Mouse (Mus musculus) testis, adult 2 months (tissue): Measurements from ENCODE around the gene Caps2. TPM values are rescaled to one million over a fixed set of nuclear protein-coding genes. Genes with fewer than 3 reads are reported as not detected.

ENCODE experiments used
- H3K27ac ChIP-seq: fragments of 200-500 bp; 2 replicates; pipeline ENCODE4 v1.5.1; 2012; ENCODE audit warnings: low read depth, low read length; ENCODE audit not compliant: control insufficient read depth, insufficient read depth
- H3K27me3 ChIP-seq: fragments of 200-500 bp; 2 replicates; pipeline ENCODE4 v1.6.1; 2012; ENCODE audit warnings: mild to moderate bottlenecking, low read length, moderate library complexity; ENCODE audit not compliant: control insufficient read depth, insufficient read depth
- H3K36me3 ChIP-seq: fragments of 200-500 bp; 2 replicates; pipeline ENCODE4 v1.6.1; 2012; ENCODE audit warnings: mild to moderate bottlenecking, low read length; ENCODE audit not compliant: control insufficient read depth, insufficient read depth
- H3K4me1 ChIP-seq: fragments of 200-500 bp; 2 replicates; pipeline ENCODE4 v1.6.1; 2012; ENCODE audit warnings: low read length; ENCODE audit not compliant: control insufficient read depth, insufficient read depth
- H3K4me3 ChIP-seq: fragments of 200-500 bp; 2 replicates; pipeline ENCODE4 v1.5.1; 2012; ENCODE audit warnings: low read depth, mild to moderate bottlenecking, low read length, moderate library complexity, mixed read lengths; ENCODE audit not compliant: control insufficient read depth
- CTCF ChIP-seq: fragments of 200-500 bp; IDR thresholded peaks from 2 replicates; pipeline ENCODE4 v1.5.1; 2012; ENCODE audit warnings: low read depth, mild to moderate bottlenecking, inconsistent platforms, low read length, moderate library complexity; ENCODE audit not compliant: control insufficient read depth, insufficient read depth, insufficient replicate concordance
- POLR2A ChIP-seq: fragments of 200-500 bp; IDR thresholded peaks from 2 replicates; pipeline ENCODE4 v1.6.1; 2012; ENCODE audit warnings: low read depth, mild to moderate bottlenecking, inconsistent platforms, low read length, moderate library complexity; ENCODE audit not compliant: control insufficient read depth
- polyA plus RNA-seq: library from polyadenylated mRNA; depleted of rRNA; stranded (reverse); fragments of >200 nt; gene quantifications from 2 replicates; pipeline ENCODE4 v1.2.3, GENCODE M21; 2012; rRNA removed

The Caps2 gene
- polyA plus RNA-seq, 1 experiment, result 4.8 TPM

DNA sequence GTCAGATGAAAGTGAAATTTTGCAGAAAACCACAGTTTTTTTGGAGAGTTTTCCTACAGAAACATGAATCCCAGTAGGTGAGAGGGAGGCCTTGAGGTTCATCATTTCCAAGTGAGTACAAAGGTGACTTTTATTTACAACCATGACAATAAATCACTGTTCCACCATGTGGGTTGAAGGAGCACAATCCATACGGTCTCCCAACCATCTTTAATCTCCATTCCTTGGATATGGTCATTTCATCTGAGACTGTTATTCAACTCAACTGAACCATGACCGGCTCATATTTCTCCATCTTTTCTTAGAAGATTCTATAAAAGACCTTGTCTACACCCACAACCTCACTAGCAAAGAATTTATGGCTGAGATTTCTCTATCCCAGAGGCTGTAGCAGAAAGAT is 84.9 kb downstream of the Caps2 start:
- no peak overlapping the region for H3K27ac ChIP-seq
- no peaks in the 10 kb centered on the region for H3K36me3 ChIP-seq
- TF ChIP-seq CTCF, result no peak
- no peak for TF ChIP-seq POLR2A

DNA sequence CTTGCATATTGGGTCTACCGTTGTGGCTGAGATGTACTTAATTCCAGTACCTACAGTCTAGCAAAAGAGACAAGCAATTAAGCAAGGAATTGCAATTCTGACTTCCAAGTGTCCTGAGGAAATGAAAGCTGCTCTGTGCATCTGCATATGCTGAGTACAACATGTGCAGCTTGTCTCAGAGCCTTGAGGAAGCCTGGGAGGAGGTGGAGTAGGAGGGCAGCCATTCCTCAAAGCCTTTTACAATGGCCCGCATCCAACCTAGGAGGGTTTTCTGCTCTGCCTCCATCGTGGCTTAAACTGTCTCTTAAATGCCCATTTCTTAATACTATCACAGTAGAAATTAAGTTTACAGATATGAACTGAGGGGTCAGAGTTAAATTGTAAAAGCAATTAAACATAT is 100.0 kb downstream of the Caps2 start:
- H3K4me1 ChIP-seq, result no peaks in the 10 kb centered on the region
- no peak overlapping the region for H3K27ac ChIP-seq
- TF ChIP-seq POLR2A (no peak), CTCF (no peak)
- no peaks in the 10 kb centered on the region for H3K36me3 ChIP-seq
- H3K4me3 ChIP-seq, result no peak overlapping the region
- no peaks in the 10 kb centered on the region for H3K27me3 ChIP-seq

More for the DNA sequence above, 84.9 kb downstream of the Caps2 start:
- H3K4me3 ChIP-seq, result no peak overlapping the region
- no peaks in the 10 kb centered on the region for H3K27me3 ChIP-seq
- no peaks in the 10 kb centered on the region for H3K4me1 ChIP-seq

Other genes starting within 250 kb of the Caps2 start
- 6.0 and 7.2 TPM in 2 replicates for gene Krr1, start 191.0 kb upstream of the Caps2 start, polyA plus RNA-seq
- gene Glipr1, start 161.0 kb upstream of the Caps2 start, polyA plus RNA-seq, result 1.0 and 1.2 TPM in 2 replicates
- 70.8 and 96.4 TPM in 2 replicates for gene Glipr1l1, start 103.4 kb upstream of the Caps2 start, polyA plus RNA-seq
- 18.4 and 28.1 TPM in 2 replicates for gene Glipr1l2, start 80.3 kb upstream of the Caps2 start, polyA plus RNA-seq
- gene Glipr1l3, start 3.3 kb upstream of the Caps2 start, polyA plus RNA-seq, result 20.0 and 24.9 TPM in 2 replicates
- 2.0 and 2.2 TPM in 2 replicates for gene Kcnc2, start 107.5 kb downstream of the Caps2 start, polyA plus RNA-seq